Mouse (Mus musculus) ES-E14 (cell line): ENCODE measurements around the gene Tmprss3.

Experiments used
- CHD2 ChIP-seq: IDR thresholded peaks from 2 replicates; pipeline ENCODE4 v1.6.1; 2014; ENCODE audit warnings: mild to moderate bottlenecking, low read depth, low read length, inconsistent platforms
- HCFC1 ChIP-seq: IDR thresholded peaks from 2 replicates; pipeline ENCODE4 v1.6.1; 2012; ENCODE audit warnings: low read length, inconsistent platforms, borderline replicate concordance; ENCODE audit not compliant: insufficient read depth
- MAFK ChIP-seq: IDR thresholded peaks from 2 replicates; pipeline ENCODE4 v1.6.1; 2014; ENCODE audit warnings: mild to moderate bottlenecking, low read depth, low read length, inconsistent platforms; ENCODE audit not compliant: insufficient read depth
- ZC3H11A ChIP-seq: IDR thresholded peaks from 2 replicates; pipeline ENCODE4 v1.6.1; 2012; ENCODE audit warnings: low read depth, mild to moderate bottlenecking, inconsistent platforms, low read length, borderline replicate concordance
- ZNF384 ChIP-seq: IDR thresholded peaks from 2 replicates; pipeline ENCODE4 v1.6.1; 2012; ENCODE audit warnings: low read depth, low read length, inconsistent platforms

DNA sequence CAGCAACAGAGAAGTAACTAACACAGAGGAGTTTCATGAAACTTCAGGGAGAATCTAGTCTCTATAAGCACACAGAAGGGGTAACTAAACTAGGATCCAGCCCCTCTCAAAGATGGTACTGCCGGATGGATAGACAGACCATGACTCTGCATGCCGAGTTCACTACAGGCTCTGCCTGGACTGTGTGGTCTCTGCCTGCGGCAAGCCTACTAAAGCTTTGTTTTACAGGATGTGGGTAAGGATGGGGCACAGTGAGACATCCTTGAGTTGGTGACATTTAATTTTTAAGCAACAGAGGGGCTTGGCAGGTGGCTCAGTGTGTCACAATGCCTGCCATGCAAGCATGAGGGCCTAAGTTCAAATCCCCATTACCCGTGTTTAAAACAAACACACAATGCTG, 22.5 kb downstream of the Tmprss3 start:
- no peak for TF ChIP-seq HCFC1
- TF ChIP-seq CHD2: no peak
- no peak for TF ChIP-seq ZNF384
- no peak for TF ChIP-seq MAFK
- TF ChIP-seq ZC3H11A: no peak
